Mouse (Mus musculus): ENCODE measurements at regions not wholly inside any gene's neighbourhood (a gene's known extent, or its start where the extent isn't known, plus 50 kb on each side); places are given as distances from the start of the nearest gene placed in this dataset.
"Not testable (repeated sequence)": the region's sequence is repeated elsewhere in the genome, so short reads cannot be mapped to it uniquely, and the experiment has no call there.

- no peak for DNase-seq (ENCODE audit: low read depth, low spot score)
Observed at GRCm38 (mm10) chr2:166516261-166516660, 197.4 kb downstream of the Prex1 start.

GRCm38 (mm10) chr2:166514664-166515063 lies 199.0 kb downstream of the Prex1 start:
- no peak for DNase-seq (ENCODE audit: low read depth, low spot score)

- DNase-seq (ENCODE audit: low read depth, low spot score): peak; percentile 88
Observed at GRCm38 (mm10) chr2:166512488-166512887, 201.1 kb downstream of the Prex1 start.

- not testable (repeated sequence) for DNase-seq (ENCODE audit: low read depth, low spot score)
Observed at GRCm38 (mm10) chr2:166511477-166511876, 202.2 kb downstream of the Prex1 start.

- no peak for DNase-seq (ENCODE audit: low read depth, low spot score)
Observed at GRCm38 (mm10) chr2:166510776-166511175, 202.9 kb downstream of the Prex1 start.

GRCm38 (mm10) chr2:166509591-166509990 lies 204.0 kb downstream of the Prex1 start:
- no peak for DNase-seq (ENCODE audit: low read depth, low spot score)

- DNase-seq (ENCODE audit: low read depth, low spot score): peak; percentile 74
Observed at GRCm38 (mm10) chr2:166508656-166509420, 204.8 kb downstream of the Prex1 start.

GRCm38 (mm10) chr2:166505309-166505708 lies 208.3 kb downstream of the Prex1 start:
- DNase-seq (ENCODE audit: low read depth, low spot score): no peak

GRCm38 (mm10) chr2:166503666-166504065 lies 210.0 kb downstream of the Prex1 start:
- no peak for DNase-seq (ENCODE audit: low read depth, low spot score)

- DNase-seq (ENCODE audit: low read depth, low spot score): no peak
Observed at GRCm38 (mm10) chr2:166492895-166493294, 220.7 kb downstream of the Prex1 start.

- DNase-seq (ENCODE audit: low read depth, low spot score): no peak
Observed at GRCm38 (mm10) chr2:166492421-166492820, 221.2 kb downstream of the Prex1 start.

- DNase-seq (ENCODE audit: low read depth, low spot score): no peak
Observed at GRCm38 (mm10) chr2:166491861-166492260, 221.8 kb downstream of the Prex1 start.

GRCm38 (mm10) chr2:166489041-166489872 lies 224.4 kb downstream of the Prex1 start:
- DNase-seq (ENCODE audit: low read depth, low spot score): peak; percentile 78

GRCm38 (mm10) chr2:166487688-166488087 lies 225.9 kb downstream of the Prex1 start:
- no peak for DNase-seq (ENCODE audit: low read depth, low spot score)

- no peak for DNase-seq (ENCODE audit: low read depth, low spot score)
Observed at GRCm38 (mm10) chr2:166485788-166486187, 227.8 kb downstream of the Prex1 start.

- DNase-seq (ENCODE audit: low read depth, low spot score): no peak
Observed at GRCm38 (mm10) chr2:166485361-166485760, 228.3 kb downstream of the Prex1 start.

- DNase-seq (ENCODE audit: low read depth, low spot score): peak; percentile 77
Observed at GRCm38 (mm10) chr2:166483617-166484319, 229.9 kb downstream of the Prex1 start.

GRCm38 (mm10) chr2:166482720-166483616 lies 230.7 kb downstream of the Prex1 start:
- no peak for DNase-seq (ENCODE audit: low read depth, low spot score)

- no peak for DNase-seq (ENCODE audit: low read depth, low spot score)
Observed at GRCm38 (mm10) chr2:166481774-166482173, 231.9 kb downstream of the Prex1 start.

- DNase-seq (ENCODE audit: low read depth, low spot score): no peak
Observed at GRCm38 (mm10) chr2:166481362-166481761, 232.3 kb downstream of the Prex1 start.

- DNase-seq (ENCODE audit: low read depth, low spot score): peak; percentile 32
Observed at GRCm38 (mm10) chr2:166480883-166481282, 232.7 kb downstream of the Prex1 start.

All from R1 (cell line).